Mouse (Mus musculus): ENCODE data around the gene Mpp1.

- TF ChIP-seq CTCF (IDR thresholded peaks at IDR 0.05; ENCODE audit: control insufficient read depth, insufficient read depth, insufficient replicate concordance, low read depth, low read length), result no peak
- TF ChIP-seq POLR2A (IDR thresholded peaks at IDR 0.05; ENCODE audit: control insufficient read depth, low read depth, low read length), result no peak
These were observed 45.9 kb downstream of the Mpp1 start, which contains the start of gene Gab3 for GRCm38 (mm10) chrX:75084774-75085508.
